Mouse (Mus musculus) embryonic facial prominence, embryonic 11.5 days (tissue): ENCODE results near the gene C1qtnf5. TPM values are rescaled to one million over a fixed set of nuclear protein-coding genes. Genes with fewer than 3 reads are reported as not detected.

Experiments used
- ATAC-seq: fragments of 200-750 bp; cut with Nextera tagmentation; replicated peaks from 2 replicates; pipeline ENCODE4 v1.8.0; 2017; ENCODE audit warnings: low read depth; ENCODE audit not compliant: insufficient number of reproducible peaks, low FRiP score, low TSS enrichment
- DNase-seq: peaks from one replicate; pipeline ENCODE4 v3.0.0-alpha.2; 2015; ENCODE audit warnings: low spot score
- H3K27ac ChIP-seq: fragments of 300-500 bp; sonication (generic); replicated peaks from 2 replicates; pipeline ENCODE4 v1.5.1; 2014; ENCODE audit warnings: mild to moderate bottlenecking, low read depth, low read length, control low read depth
- H3K27me3 ChIP-seq: fragments of 300-500 bp; sonication (generic); 2 replicates; pipeline ENCODE4 v1.6.1; 2014; ENCODE audit warnings: mild to moderate bottlenecking, low read length, moderate library complexity, mixed read lengths; ENCODE audit not compliant: control insufficient read depth, insufficient read depth
- H3K36me3 ChIP-seq: fragments of 300-500 bp; sonication (generic); replicated peaks from 2 replicates; pipeline ENCODE4 v1.6.1; 2014; ENCODE audit warnings: low read depth, mild to moderate bottlenecking, low read length, moderate library complexity, mixed read lengths; ENCODE audit not compliant: control insufficient read depth, insufficient read depth
- H3K4me1 ChIP-seq: fragments of 300-500 bp; sonication (generic); 2 replicates; pipeline ENCODE4 v1.6.1; 2014; ENCODE audit warnings: low read length, mixed read lengths; ENCODE audit not compliant: control insufficient read depth, insufficient read depth
- H3K4me2 ChIP-seq: fragments of 300-500 bp; sonication (generic); 2 replicates; pipeline ENCODE4 v1.6.1; 2014; ENCODE audit warnings: low read depth, mild to moderate bottlenecking, control low read depth, low read length, moderate library complexity
- H3K4me3 ChIP-seq: fragments of 300-500 bp; sonication (generic); 2 replicates; pipeline ENCODE4 v1.5.1; 2014; ENCODE audit warnings: low read depth, low read length, control low read depth
- H3K9ac ChIP-seq: fragments of 300-500 bp; sonication (generic); replicated peaks from 2 replicates; pipeline ENCODE4 v1.6.1; 2014; ENCODE audit warnings: mild to moderate bottlenecking, control low read depth, low read length
- H3K9me3 ChIP-seq: fragments of 300-500 bp; sonication (generic); replicated peaks from 2 replicates; pipeline ENCODE4 v1.6.1; 2016; ENCODE audit warnings: mild to moderate bottlenecking, low read length, inconsistent platforms, mixed read lengths; ENCODE audit not compliant: control insufficient read depth
- WGBS: fragments of 180-500 bp; shearing (Covaris S2); extraction: QIAGEN DNeasy Blood & Tissue Kit; methylation state at CpG from one replicate; pipeline ENCODE4 v1.1.7; 2014; 5-methylcytosine and 5-hydroxymethylcytosine counted together
- polyA plus RNA-seq: library from polyadenylated mRNA; unstranded; fragments of >200 nt; fragmentation: Nextera tagmentation; extraction: Ambion mirVana; gene quantifications from 2 replicates; pipeline ENCODE4 v1.2.1, GENCODE M21; 2014

The C1qtnf5 gene
- polyA plus RNA-seq, 1 experiment from 2014 or later: 0.53 TPM

- Histone ChIP-seq H3K27me3 (peaks cover 6% of the 10 kb centered on the region), H3K4me1 (no peaks in the 10 kb centered on the region; the same call in 1 of the 2 replicates)
- 69% methylated on average over 5 of the region's 5 CpGs for WGBS
These were observed 25.5 kb upstream of the C1qtnf5 start for GRCm38 (mm10) chr9:44081581-44081980.

DNA sequence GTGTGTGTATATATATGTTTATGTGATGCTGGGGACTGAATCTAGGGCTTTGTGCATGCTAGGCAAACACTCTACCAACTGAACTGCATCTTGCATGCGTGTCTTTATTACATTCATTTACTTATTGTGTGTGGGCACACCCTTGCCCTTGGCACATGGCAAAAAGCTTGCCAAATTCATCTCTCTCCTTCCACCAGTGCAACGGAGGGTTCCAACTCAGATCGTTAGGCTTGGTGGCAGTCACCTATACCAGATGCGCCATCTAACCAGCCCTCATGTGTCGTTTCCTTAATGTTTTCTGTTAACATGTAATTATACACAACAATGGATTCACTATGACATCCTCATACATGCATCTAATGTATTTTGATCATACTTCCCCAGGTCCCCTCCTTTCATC is 24.8 kb upstream of the C1qtnf5 start:
- H3K4me3 ChIP-seq: no peak overlapping the region
- H3K9ac ChIP-seq: no peak overlapping the region
- no peak overlapping the region for H3K27ac ChIP-seq
- 93% methylated on average over 5 of the region's 5 CpGs for WGBS
- no peak for ATAC-seq
- no peak overlapping the region for H3K4me2 ChIP-seq
- H3K27me3 ChIP-seq: peaks cover 6% of the 10 kb centered on the region
- DNase-seq: no peak
- H3K36me3 ChIP-seq: no peaks in the 10 kb centered on the region
- no peaks in the 10 kb centered on the region; the same call in 1 of the 2 replicates for H3K4me1 ChIP-seq
- H3K9me3 ChIP-seq: no peaks in the 10 kb centered on the region

More at GRCm38 (mm10) chr9:44081581-44081980, 25.5 kb upstream of the C1qtnf5 start:
- Histone ChIP-seq H3K9ac (no peak overlapping the region), H3K9me3 (no peaks in the 10 kb centered on the region), H3K4me3 (no peak overlapping the region), H3K27ac (no peak overlapping the region), H3K36me3 (no peaks in the 10 kb centered on the region), H3K4me2 (no peak overlapping the region)
- DNase-seq (no peak), ATAC-seq (no peak)

- Histone ChIP-seq H3K4me2 (peak overlapping the region; percentile 97; the same call in 1 of the 2 replicates), H3K27ac (no peak overlapping the region), H3K36me3 (no peaks in the 10 kb centered on the region), H3K9ac (no peak overlapping the region), H3K27me3 (peaks cover 6% of the 10 kb centered on the region), H3K4me1 (peaks cover 6% of the 10 kb centered on the region), H3K4me3 (no peak overlapping the region), H3K9me3 (no peaks in the 10 kb centered on the region)
- DNase-seq (no peak), ATAC-seq (no peak)
- 7% methylated on average over 23 of the region's 23 CpGs for WGBS
These were observed 23.5 kb upstream of the C1qtnf5 start for GRCm38 (mm10) chr9:44083392-44084121.

DNA sequence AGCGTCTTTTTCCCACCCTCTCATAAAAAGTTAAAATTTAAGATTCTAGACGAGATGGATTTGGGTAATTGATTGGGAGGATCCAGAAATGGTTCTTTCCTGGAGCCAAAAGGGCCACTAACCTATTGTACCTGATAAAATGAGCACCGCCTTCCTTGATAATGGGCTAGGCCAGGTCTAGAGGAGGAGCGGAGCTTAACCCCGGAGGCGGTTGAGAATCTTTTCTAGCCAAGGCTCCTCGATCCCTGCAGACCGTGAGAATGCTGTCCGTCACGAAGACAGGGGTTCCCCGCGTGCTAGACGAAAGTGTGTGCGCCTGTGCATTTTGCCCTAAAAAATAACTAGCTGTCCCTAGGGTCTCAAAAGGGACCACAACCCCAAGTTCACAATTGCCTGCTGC is 22.8 kb upstream of the C1qtnf5 start:
- ATAC-seq (0 out of 2 replicates have a peak, but pooled peaks have one; percentile 11), DNase-seq (no peak)
- Histone ChIP-seq H3K27me3 (peaks cover 6% of the 10 kb centered on the region), H3K4me3 (peak overlapping the region; percentile 58), H3K9me3 (no peaks in the 10 kb centered on the region), H3K27ac (no peak overlapping the region), H3K9ac (peak overlapping the region; percentile 72), H3K36me3 (no peaks in the 10 kb centered on the region), H3K4me2 (peak overlapping the region; percentile 97), H3K4me1 (peaks cover 6% of the 10 kb centered on the region)
- 2% methylated on average over 14 of the region's 14 CpGs for WGBS

DNA sequence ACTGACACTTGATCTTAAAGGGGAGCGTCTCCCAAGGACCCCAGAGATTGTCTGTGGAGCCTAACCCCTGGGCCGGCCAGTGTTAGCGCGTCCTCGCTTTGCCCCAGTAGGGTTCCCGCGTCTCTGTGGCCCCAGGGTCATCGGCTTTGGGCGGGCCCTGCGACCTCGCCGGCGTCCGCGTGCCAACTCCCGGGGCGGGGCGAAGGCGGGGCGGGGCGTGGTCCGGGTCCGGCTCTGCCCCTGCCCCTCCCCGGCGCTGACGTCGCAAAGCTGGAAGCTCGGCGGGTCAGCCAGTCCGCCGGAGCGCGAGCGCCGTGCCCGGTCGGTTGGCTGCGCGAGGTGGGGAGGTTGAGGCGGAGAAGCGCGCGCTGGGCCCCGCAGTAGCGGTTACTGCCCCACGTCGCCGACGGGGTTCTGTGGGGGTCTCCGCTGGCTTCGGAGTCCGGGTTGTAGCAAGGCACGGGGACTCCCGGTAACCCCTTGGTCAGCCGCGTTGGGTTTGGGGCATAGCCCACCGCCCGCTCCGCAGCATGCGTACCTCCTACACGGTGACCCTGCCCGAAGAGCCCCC is 22.3 kb upstream of the C1qtnf5 start:
- peaks cover 6% of the 10 kb centered on the region for H3K4me1 ChIP-seq
- peaks cover 6% of the 10 kb centered on the region for H3K27me3 ChIP-seq
- peak; percentile 90 for DNase-seq

GRCm38 (mm10) chr9:44085276-44085675 is 21.8 kb upstream of the C1qtnf5 start:
- H3K9me3 ChIP-seq: no peaks in the 10 kb centered on the region
- no peaks in the 10 kb centered on the region for H3K36me3 ChIP-seq
- WGBS: 2% methylated on average over 10 of the region's 10 CpGs
- no peak for DNase-seq
- H3K9ac ChIP-seq: peak overlapping the region; percentile 72
- no peak overlapping the region for H3K27ac ChIP-seq
- H3K4me2 ChIP-seq: peak overlapping the region; percentile 97
- no peak for ATAC-seq
- peak overlapping the region; percentile 58 for H3K4me3 ChIP-seq
- peaks cover 6% of the 10 kb centered on the region for H3K27me3 ChIP-seq
- peaks cover 6% of the 10 kb centered on the region for H3K4me1 ChIP-seq

More for the DNA sequence above, 22.3 kb upstream of the C1qtnf5 start:
- H3K36me3 ChIP-seq: no peaks in the 10 kb centered on the region
- no peaks in the 10 kb centered on the region for H3K9me3 ChIP-seq
- peak overlapping the region; percentile 72 for H3K9ac ChIP-seq
- H3K4me2 ChIP-seq: peak overlapping the region; percentile 97
- no peak overlapping the region for H3K27ac ChIP-seq
- H3K4me3 ChIP-seq: peak overlapping the region; percentile 58
- ATAC-seq: peak; percentile 79
- under 1% methylated on average over 62 of the region's 62 CpGs for WGBS

DNA sequence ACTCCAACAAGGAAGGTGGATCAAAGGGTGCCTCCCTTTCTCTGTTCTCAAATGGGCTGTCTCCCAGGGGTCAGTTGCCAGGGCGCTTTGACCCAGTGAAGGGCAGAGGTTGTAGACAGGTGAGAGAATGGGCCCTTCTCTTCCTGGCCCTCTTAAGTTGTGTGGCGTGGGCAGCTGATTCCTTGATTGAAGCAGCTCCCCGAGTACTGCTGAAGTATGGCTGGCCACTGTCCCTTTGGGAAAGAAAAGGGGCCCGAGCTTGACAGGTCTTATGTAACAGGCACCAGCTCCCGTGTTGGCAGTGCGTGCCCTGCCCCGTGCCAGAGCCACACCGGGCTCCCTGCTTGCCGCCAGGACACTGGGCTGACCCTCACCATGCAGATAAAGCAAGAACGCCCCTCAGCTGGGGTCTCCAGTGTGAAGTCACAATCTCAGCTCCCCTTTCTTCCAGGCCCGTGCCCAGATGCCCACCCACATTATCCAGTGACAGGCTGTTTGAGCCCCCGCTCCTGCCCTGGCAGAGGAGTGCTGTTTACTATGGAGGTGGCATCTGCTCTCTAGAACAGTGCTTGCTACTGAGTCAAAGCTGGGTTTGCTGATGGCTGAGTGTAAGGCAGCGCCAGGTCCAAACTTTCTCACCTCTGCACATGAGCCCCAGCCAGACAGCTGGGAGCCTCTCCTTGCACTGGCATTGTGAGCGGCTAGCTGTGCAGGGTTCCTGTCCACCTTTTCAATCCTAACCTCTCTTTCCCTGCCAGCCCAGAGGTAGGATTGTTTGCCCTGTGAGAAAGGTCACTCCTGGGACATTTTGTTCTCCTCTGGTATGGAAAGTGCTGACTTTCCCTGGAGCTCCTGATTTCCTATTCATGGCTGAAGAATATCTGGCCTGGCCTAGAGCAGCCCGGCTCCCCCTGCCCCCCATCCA is 21.0 kb upstream of the C1qtnf5 start:
- DNase-seq: no peak
- H3K27ac ChIP-seq: no peak overlapping the region
- 70% methylated on average over 15 of the region's 15 CpGs for WGBS
- H3K9me3 ChIP-seq: no peaks in the 10 kb centered on the region
- H3K36me3 ChIP-seq: no peaks in the 10 kb centered on the region
- no peak overlapping the region for H3K9ac ChIP-seq
- H3K4me3 ChIP-seq: no peak overlapping the region
- no peak for ATAC-seq
- H3K4me1 ChIP-seq: peaks cover 6% of the 10 kb centered on the region
- H3K4me2 ChIP-seq: no peak overlapping the region; the same call in none of the 2 replicates
- H3K27me3 ChIP-seq: peaks cover 6% of the 10 kb centered on the region
